ENCODE assay signal across 13 mouse cellular contexts in genomic region chr11:4968376-4968775, GRCm38 (mm10). TPM values are rescaled to one million over a fixed set of nuclear protein-coding genes. Genes with fewer than 3 reads are reported as not detected.
A peak's percentile ranks its signal among the peaks of the same experiment; 100 is the strongest.
DNase-seq lines count a peak whose midpoint lies in the region; ATAC-seq lines count a peak whose summit lies in the region.
"Had no signal": no experiment of that assay in that cellular context is flagged by ENCODE, and none has a peak within 500 bp of the region (broad histone marks: within the 10 kb centered on the region; RNA-seq: fewer than 3 reads in every experiment).

No protein-coding gene starts in this region.

- intact Hi-C loops in left cerebral cortex, postnatal 4 days (cut with DNase I) = no loop called here

- H3K4me3 ChIP-seq in forebrain, embryonic 16.5 days (replicated peaks; ENCODE audit: low read length) = no peak overlapping the region
- H3K4me3 ChIP-seq in forebrain, embryonic 13.5 days = no peak overlapping the region
- H3K4me3 ChIP-seq: embryonic facial prominence, embryonic 15.5 days; hindbrain, embryonic 10.5 days; myocyte; stomach, embryonic 15.5 days had no signal

- no peak overlapping the region for H3K27ac ChIP-seq in forebrain, embryonic 16.5 days (ENCODE audit: low read length)
- no peak overlapping the region for H3K27ac ChIP-seq in forebrain, embryonic 13.5 days
- H3K27ac ChIP-seq: embryonic facial prominence, embryonic 15.5 days; hindbrain, embryonic 10.5 days; stomach, embryonic 15.5 days had no signal

- no peak for ATAC-seq in forebrain, embryonic 16.5 days
- ATAC-seq in forebrain, embryonic 13.5 days = no peak

- no peaks in the 10 kb centered on the region for H3K4me1 ChIP-seq in forebrain, embryonic 16.5 days (replicated peaks; ENCODE audit: control insufficient read depth, insufficient read depth, low read length)
- no peaks in the 10 kb centered on the region for H3K4me1 ChIP-seq in forebrain, embryonic 13.5 days
- H3K4me1 ChIP-seq: stomach, embryonic 15.5 days had no signal

- H3K4me2 ChIP-seq in forebrain, embryonic 16.5 days (ENCODE audit: low read length) = no peak overlapping the region
- H3K4me2 ChIP-seq in forebrain, embryonic 13.5 days = no peak overlapping the region
- H3K4me2 ChIP-seq: embryonic facial prominence, embryonic 15.5 days; stomach, embryonic 15.5 days had no signal

- peak; percentile 49 for DNase-seq in left cerebral cortex, postnatal 4 days
- no peak for DNase-seq in left cerebral cortex, adult 11 months (ENCODE audit: low spot score)
- peak; percentile 25 for DNase-seq in NIH3T3 (ENCODE audit: low read depth)
- peak; percentile 67 to 76 for DNase-seq in cerebellum, postnatal 36 days
- no peak for DNase-seq in right cerebral cortex, postnatal 4 days
- DNase-seq in urinary bladder, postnatal 4 days (ENCODE audit: low spot score in 2 of 2) = no peak
- DNase-seq: right cerebral cortex, adult 18-20 months had no signal

- WGBS in forebrain, embryonic 16.5 days = 72% methylated on average over 10 of the region's 10 CpGs
- WGBS in forebrain, embryonic 13.5 days = 82% methylated on average over 10 of the region's 10 CpGs

- no peaks in the 10 kb centered on the region for H3K36me3 ChIP-seq in forebrain, embryonic 16.5 days (ENCODE audit: control insufficient read depth, insufficient read depth)
- no peaks in the 10 kb centered on the region for H3K36me3 ChIP-seq in forebrain, embryonic 13.5 days (ENCODE audit: poor library complexity, severe bottlenecking)
- H3K36me3 ChIP-seq: embryonic facial prominence, embryonic 15.5 days; hindbrain, embryonic 10.5 days; stomach, embryonic 15.5 days had no signal

- H3K9me3 ChIP-seq in forebrain, embryonic 16.5 days (ENCODE audit: control insufficient read depth, low read length) = no peaks in the 10 kb centered on the region
- H3K9me3 ChIP-seq in forebrain, embryonic 13.5 days (replicated peaks) = no peaks in the 10 kb centered on the region
- H3K9me3 ChIP-seq: embryonic facial prominence, embryonic 15.5 days; hindbrain, embryonic 10.5 days; stomach, embryonic 15.5 days had no signal

- no peaks in the 10 kb centered on the region for H3K27me3 ChIP-seq in forebrain, embryonic 16.5 days (replicated peaks; ENCODE audit: control insufficient read depth, insufficient read depth, low read length)
- no peaks in the 10 kb centered on the region for H3K27me3 ChIP-seq in forebrain, embryonic 13.5 days
- H3K27me3 ChIP-seq: embryonic facial prominence, embryonic 15.5 days; stomach, embryonic 15.5 days had no signal

- H3K9ac ChIP-seq in forebrain, embryonic 16.5 days (replicated peaks; ENCODE audit: low read depth, low read length) = 0 out of 2 replicates have a peak overlapping the region, but pooled peaks have one; percentile 8
- no peak overlapping the region for H3K9ac ChIP-seq in forebrain, embryonic 13.5 days
- H3K9ac ChIP-seq: embryonic facial prominence, embryonic 15.5 days; stomach, embryonic 15.5 days had no signal

RNA-seq across cellular contexts. Expression of gene Ap1b1, which starts 18.2 kb away (rescaled TPM):
- 90.6 and 92.1 TPM in 2 replicates for polyA plus RNA-seq in forebrain, embryonic 16.5 days (2015; fragmentation: Nextera tagmentation; extraction: Ambion mirVana)
- polyA plus RNA-seq in forebrain, embryonic 13.5 days (2015; fragmentation: Nextera tagmentation; extraction: Ambion mirVana) = 61.7 and 73.0 TPM in 2 replicates
- 100 to 1,000 TPM; 110 to 115 TPM for total RNA-seq in left cerebral cortex, postnatal 4 days (2021)

RNA-seq across cellular contexts. Expression of gene Nefh, which starts 20.5 kb away (rescaled TPM):
- polyA plus RNA-seq in forebrain, embryonic 16.5 days (2015; fragmentation: Nextera tagmentation; extraction: Ambion mirVana) = 0.94 and 1.1 TPM in 2 replicates
- 0.37 and 0.50 TPM in 2 replicates for polyA plus RNA-seq in forebrain, embryonic 13.5 days (2015; fragmentation: Nextera tagmentation; extraction: Ambion mirVana)
- total RNA-seq in left cerebral cortex, postnatal 4 days (2021) = 1 to 10 TPM; 3.2 to 4.8 TPM

Comparison
In these comparisons a context has a peak if more than half of its experiments do, and no peak if none do; other contexts are left out.
1. DNase-seq: peak in left cerebral cortex, postnatal 4 days (single experiment), NIH3T3 (single experiment) and cerebellum, postnatal 36 days (2 of 2); none in left cerebral cortex, adult 11 months (single experiment), right cerebral cortex, postnatal 4 days (single experiment) and urinary bladder, postnatal 4 days (0 of 2).